10 mouse cellular contexts compared by ENCODE assay signal in the genomic region with DNA sequence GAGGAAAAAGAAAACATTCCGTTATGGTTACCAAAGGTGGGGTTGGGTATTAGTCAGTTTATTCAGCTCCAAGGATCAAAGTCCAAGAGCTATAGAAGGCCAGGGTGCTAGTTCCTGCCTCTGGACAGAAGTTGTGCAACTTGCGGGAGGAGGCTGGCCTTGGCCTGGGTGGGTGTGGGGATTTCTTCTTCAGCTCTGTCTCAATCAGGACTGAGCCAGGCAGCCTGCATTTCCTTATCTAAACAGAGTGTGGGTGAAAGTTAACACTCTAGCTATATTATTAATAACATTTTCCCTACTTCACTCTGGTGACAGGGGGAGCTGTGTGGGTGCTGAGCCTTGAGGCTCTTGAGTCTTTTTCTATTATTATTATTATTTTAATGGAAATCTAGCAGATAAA. TPM values are rescaled to one million over a fixed set of nuclear protein-coding genes. Genes with fewer than 3 reads are reported as not detected.
DNase-seq lines count a peak whose midpoint lies in the region; ATAC-seq and TF ChIP-seq lines count a peak whose summit lies in the region.
"Had no signal": no experiment of that assay in that cellular context is flagged by ENCODE, and none has a peak within 500 bp of the region (broad histone marks: within the 10 kb centered on the region; RNA-seq: fewer than 3 reads in every experiment).

No protein-coding gene starts in this region.

- no peak for TF ChIP-seq CTCF in lung, adult 2 months (IDR thresholded peaks at IDR 0.05; ENCODE audit: insufficient read depth, low read length)

- H3K4me3 ChIP-seq in lung, adult 2 months (replicated peaks; ENCODE audit: extremely low read depth, low read depth, low read length): no peak overlapping the region
- no peak overlapping the region for H3K4me3 ChIP-seq in hindbrain, embryonic 16.5 days (ENCODE audit: low read length)
- H3K4me3 ChIP-seq: embryonic facial prominence, embryonic 15.5 days; hindbrain, embryonic 15.5 days had no signal

- H3K4me1 ChIP-seq in lung, adult 2 months (ENCODE audit: control insufficient read depth, insufficient read depth, low read length): no peaks in the 10 kb centered on the region
- no peaks in the 10 kb centered on the region for H3K4me1 ChIP-seq in hindbrain, embryonic 16.5 days (ENCODE audit: control insufficient read depth, insufficient read depth, low read depth, low read length)
- H3K4me1 ChIP-seq: embryonic facial prominence, embryonic 15.5 days; hindbrain, embryonic 15.5 days had no signal

- H3K27ac ChIP-seq in hindbrain, embryonic 16.5 days (ENCODE audit: low read depth, low read length): no peak overlapping the region
- H3K27ac ChIP-seq: embryonic facial prominence, embryonic 15.5 days; hindbrain, embryonic 15.5 days had no signal

- no peak for TF ChIP-seq POLR2A in lung, adult 2 months (IDR thresholded peaks at IDR 0.05; ENCODE audit: borderline replicate concordance, extremely low read depth, low read depth, low read length)

- peak; percentile 47 to 68 for DNase-seq in spleen, postnatal 4 days (ENCODE audit: low spot score in 2 of 2)
- no peak for DNase-seq in spleen, adult 12 weeks (ENCODE audit: low spot score)
- DNase-seq in fibroblast of lung, adult 2 months (ENCODE audit: low read depth): peak; percentile 60
- peak; percentile 49 for DNase-seq in lung, adult 2 months
- DNase-seq in testis, postnatal 14 days (ENCODE audit: low spot score): no peak
- DNase-seq in thymus, postnatal 4 days: no peak
- no peak for DNase-seq in left cerebral cortex, adult 9 months (ENCODE audit: low spot score in 2 of 2)

- H3K9ac ChIP-seq in hindbrain, embryonic 16.5 days (ENCODE audit: low read depth, low read length): no peak overlapping the region
- H3K9ac ChIP-seq: embryonic facial prominence, embryonic 15.5 days; hindbrain, embryonic 15.5 days had no signal

- no peaks in the 10 kb centered on the region for H3K36me3 ChIP-seq in hindbrain, embryonic 16.5 days (ENCODE audit: control insufficient read depth, insufficient read depth, low read length)
- H3K36me3 ChIP-seq: embryonic facial prominence, embryonic 15.5 days; hindbrain, embryonic 15.5 days had no signal

- WGBS in lung, adult 2 months: 29% methylated on average over 2 of the region's 2 CpGs
- WGBS in hindbrain, embryonic 16.5 days: 86% methylated on average over 2 of the region's 2 CpGs

- no peaks in the 10 kb centered on the region for H3K9me3 ChIP-seq in hindbrain, embryonic 16.5 days (ENCODE audit: control insufficient read depth, low read length)
- H3K9me3 ChIP-seq: embryonic facial prominence, embryonic 15.5 days; hindbrain, embryonic 15.5 days had no signal

- ATAC-seq in hindbrain, embryonic 16.5 days: no peak

- no peaks in the 10 kb centered on the region for H3K27me3 ChIP-seq in hindbrain, embryonic 16.5 days (replicated peaks; ENCODE audit: control insufficient read depth, insufficient read depth, low read length)
- H3K27me3 ChIP-seq: embryonic facial prominence, embryonic 15.5 days; hindbrain, embryonic 15.5 days had no signal

- H3K4me2 ChIP-seq in hindbrain, embryonic 16.5 days (ENCODE audit: low read length): no peak overlapping the region
- H3K4me2 ChIP-seq: embryonic facial prominence, embryonic 15.5 days; hindbrain, embryonic 15.5 days had no signal

RNA-seq across cellular contexts. Expression of a gene that starts 12.6 kb away (rescaled TPM):
- 58.4 and 179 TPM in 2 replicates for polyA plus RNA-seq in lung, adult 2 months (2012; rRNA removed)
- 466 and 468 TPM in 2 replicates for polyA plus RNA-seq in hindbrain, embryonic 16.5 days (2015; fragmentation: Nextera tagmentation; extraction: Ambion mirVana)

RNA-seq across cellular contexts. Expression of a gene that starts 21.3 kb away (rescaled TPM):
- polyA plus RNA-seq in lung, adult 2 months (2012; rRNA removed): 536 and 669 TPM in 2 replicates
- polyA plus RNA-seq in hindbrain, embryonic 16.5 days (2015; fragmentation: Nextera tagmentation; extraction: Ambion mirVana): 763 and 799 TPM in 2 replicates

RNA-seq across cellular contexts. Expression of a gene that starts 35.4 kb away (rescaled TPM):
- polyA plus RNA-seq in lung, adult 2 months (2012; rRNA removed): 6.6 and 8.0 TPM in 2 replicates
- 22.6 and 24.5 TPM in 2 replicates for polyA plus RNA-seq in hindbrain, embryonic 16.5 days (2015; fragmentation: Nextera tagmentation; extraction: Ambion mirVana)

RNA-seq across cellular contexts. Expression of a gene that starts 35.5 kb away (rescaled TPM):
- 23.9 and 27.4 TPM in 2 replicates for polyA plus RNA-seq in lung, adult 2 months (2012; rRNA removed)
- 8.0 and 11.2 TPM in 2 replicates for polyA plus RNA-seq in hindbrain, embryonic 16.5 days (2015; fragmentation: Nextera tagmentation; extraction: Ambion mirVana)

RNA-seq across cellular contexts. Expression of a gene that starts 45.0 kb away (rescaled TPM):
- 1.3 and 2.4 TPM in 2 replicates for polyA plus RNA-seq in lung, adult 2 months (2012; rRNA removed)
- polyA plus RNA-seq in hindbrain, embryonic 16.5 days (2015; fragmentation: Nextera tagmentation; extraction: Ambion mirVana): 80.6 and 88.1 TPM in 2 replicates

Comparison
In these comparisons a context has a peak if more than half of its experiments do, and no peak if none do; other contexts are left out.
1. DNase-seq: peak in spleen, postnatal 4 days (2 of 2), fibroblast of lung, adult 2 months (single experiment) and lung, adult 2 months (single experiment); none in spleen, adult 12 weeks (single experiment), testis, postnatal 14 days (single experiment), thymus, postnatal 4 days (single experiment) and left cerebral cortex, adult 9 months (0 of 2).